Comparison of ENCODE assay signal across 15 mouse cellular contexts in genomic region chr6:93909976-93910375, GRCm38 (mm10).
DNase-seq lines count a peak whose midpoint lies in the region; ATAC-seq and TF ChIP-seq lines count a peak whose summit lies in the region.
"Had no signal": no experiment of that assay in that cellular context is flagged by ENCODE, and none has a peak within 500 bp of the region (broad histone marks: within the 10 kb centered on the region; RNA-seq: fewer than 3 reads in every experiment).

No protein-coding gene starts in this region.

- WGBS in hindbrain, embryonic 11.5 days: 83% methylated on average over 4 of the region's 4 CpGs
- WGBS in midbrain, embryonic 12.5 days: 87% methylated on average over 4 of the region's 4 CpGs
- WGBS in neural tube, embryonic 15.5 days: 73% methylated on average over 4 of the region's 4 CpGs

- no peaks in the 10 kb centered on the region for H3K27me3 ChIP-seq in hindbrain, embryonic 11.5 days (ENCODE audit: control insufficient read depth, insufficient read depth, low read length)
- no peaks in the 10 kb centered on the region for H3K27me3 ChIP-seq in midbrain, embryonic 12.5 days
- no peaks in the 10 kb centered on the region for H3K27me3 ChIP-seq in neural tube, embryonic 15.5 days (replicated peaks)
- H3K27me3 ChIP-seq: limb, embryonic 13.5 days had no signal

- H3K4me2 ChIP-seq in hindbrain, embryonic 11.5 days (replicated peaks; ENCODE audit: low read depth, low read length): 0 out of 2 replicates have a peak overlapping the region, but pooled peaks have one; percentile 17
- peak overlapping the region; percentile 72 for H3K4me2 ChIP-seq in midbrain, embryonic 12.5 days (replicated peaks)
- peak overlapping the region; percentile 72 for H3K4me2 ChIP-seq in neural tube, embryonic 15.5 days
- H3K4me2 ChIP-seq: liver, embryonic 15.5 days had no signal

- peak; percentile 20 to 23 for DNase-seq in cerebellum, postnatal 10 days
- DNase-seq in cerebellum, adult 9-10 months: no peak
- no peak for DNase-seq in hindbrain, embryonic 11.5 days (ENCODE audit: low spot score)
- DNase-seq in layer of hippocampus, adult 2 months (ENCODE audit: low spot score in 2 of 2): no peak
- no peak for DNase-seq in left cerebral cortex, adult 11 months (ENCODE audit: low spot score)
- no peak for DNase-seq in gastrocnemius, adult 2 months
- DNase-seq: adrenal gland, postnatal 10 days; cerebellum, adult 8-10 months; lung, postnatal 14 days; right cerebral cortex, postnatal 25 days had no signal

- H3K36me3 ChIP-seq in hindbrain, embryonic 11.5 days (ENCODE audit: control insufficient read depth, insufficient read depth, low read length): no peaks in the 10 kb centered on the region
- H3K36me3 ChIP-seq in midbrain, embryonic 12.5 days: no peaks in the 10 kb centered on the region
- no peaks in the 10 kb centered on the region for H3K36me3 ChIP-seq in neural tube, embryonic 15.5 days
- H3K36me3 ChIP-seq: limb, embryonic 13.5 days; liver, embryonic 15.5 days had no signal

- H3K27ac ChIP-seq in hindbrain, embryonic 11.5 days (ENCODE audit: low read depth, low read length): no peak overlapping the region
- no peak overlapping the region for H3K27ac ChIP-seq in midbrain, embryonic 12.5 days (replicated peaks)
- H3K27ac ChIP-seq in neural tube, embryonic 15.5 days (replicated peaks): no peak overlapping the region
- no peak overlapping the region for H3K27ac ChIP-seq in layer of hippocampus, adult 2 months
- H3K27ac ChIP-seq in gastrocnemius, adult 2 months: no peak overlapping the region
- H3K27ac ChIP-seq: limb, embryonic 13.5 days; liver, embryonic 15.5 days had no signal

- TF ChIP-seq CTCF in layer of hippocampus, adult 2 months (conservative IDR thresholded peaks at IDR 0.05): no peak; the same call in 1 of the 2 replicates
- no peak for TF ChIP-seq CTCF in gastrocnemius, adult 2 months (IDR thresholded peaks at IDR 0.05)

- H3K4me3 ChIP-seq in hindbrain, embryonic 11.5 days (ENCODE audit: low read depth, low read length): no peak overlapping the region
- H3K4me3 ChIP-seq in midbrain, embryonic 12.5 days: peak overlapping the region; percentile 49; the same call in 1 of the 2 replicates
- no peak overlapping the region for H3K4me3 ChIP-seq in neural tube, embryonic 15.5 days (replicated peaks)
- H3K4me3 ChIP-seq in layer of hippocampus, adult 2 months: no peak overlapping the region
- H3K4me3 ChIP-seq in gastrocnemius, adult 2 months: no peak overlapping the region
- H3K4me3 ChIP-seq: limb, embryonic 13.5 days; liver, embryonic 15.5 days had no signal

- no peak overlapping the region for H3K9ac ChIP-seq in hindbrain, embryonic 11.5 days (ENCODE audit: low read depth, low read length)
- no peak overlapping the region for H3K9ac ChIP-seq in midbrain, embryonic 12.5 days (replicated peaks)
- H3K9ac ChIP-seq in neural tube, embryonic 15.5 days (replicated peaks): no peak overlapping the region; the same call in 1 of the 2 replicates
- H3K9ac ChIP-seq: limb, embryonic 13.5 days; liver, embryonic 15.5 days had no signal

- ATAC-seq in hindbrain, embryonic 11.5 days (ENCODE audit: low FRiP score): no peak
- no peak for ATAC-seq in midbrain, embryonic 12.5 days (ENCODE audit: low FRiP score, low read depth)
- ATAC-seq in neural tube, embryonic 15.5 days (ENCODE audit: low FRiP score): no peak
- ATAC-seq: inflammation-experienced regulatory T-cells, adult 6 months had no signal

- intact Hi-C loops in gastrocnemius, adult 2 months (cut with DNase I): loop anchor here (10.0 kb wide), 1 partner anchor 115 kb away; no protein-coding TSS in a partner anchor

- H3K4me1 ChIP-seq in hindbrain, embryonic 11.5 days (replicated peaks; ENCODE audit: control insufficient read depth, insufficient read depth, low read length): peaks cover 3% of the 10 kb centered on the region; the same call in 1 of the 2 replicates
- peaks cover 49% of the 10 kb centered on the region for H3K4me1 ChIP-seq in midbrain, embryonic 12.5 days
- H3K4me1 ChIP-seq in neural tube, embryonic 15.5 days: peaks cover 34% of the 10 kb centered on the region
- H3K4me1 ChIP-seq: liver, embryonic 15.5 days had no signal

- H3K9me3 ChIP-seq in hindbrain, embryonic 11.5 days (ENCODE audit: control insufficient read depth, low read length): no peaks in the 10 kb centered on the region
- H3K9me3 ChIP-seq in midbrain, embryonic 12.5 days: no peaks in the 10 kb centered on the region
- H3K9me3 ChIP-seq in neural tube, embryonic 15.5 days (replicated peaks): no peaks in the 10 kb centered on the region
- H3K9me3 ChIP-seq: limb, embryonic 13.5 days; liver, embryonic 15.5 days had no signal

Comparison
In these comparisons a context has a peak if more than half of its experiments do, and no peak if none do; other contexts are left out.
1. DNase-seq: peak in cerebellum, postnatal 10 days (2 of 2); none in cerebellum, adult 9-10 months (single experiment), hindbrain, embryonic 11.5 days (single experiment), layer of hippocampus, adult 2 months (0 of 2), left cerebral cortex, adult 11 months (single experiment) and gastrocnemius, adult 2 months (single experiment).
2. H3K4me2 ChIP-seq: peak in every context shown above with its lines; median percentile 72 in midbrain, embryonic 12.5 days; 72 in neural tube, embryonic 15.5 days; 17 in hindbrain, embryonic 11.5 days.